Mouse (Mus musculus): Measurements from ENCODE around the gene Dmwd.

Gene Dmwd

DNA sequence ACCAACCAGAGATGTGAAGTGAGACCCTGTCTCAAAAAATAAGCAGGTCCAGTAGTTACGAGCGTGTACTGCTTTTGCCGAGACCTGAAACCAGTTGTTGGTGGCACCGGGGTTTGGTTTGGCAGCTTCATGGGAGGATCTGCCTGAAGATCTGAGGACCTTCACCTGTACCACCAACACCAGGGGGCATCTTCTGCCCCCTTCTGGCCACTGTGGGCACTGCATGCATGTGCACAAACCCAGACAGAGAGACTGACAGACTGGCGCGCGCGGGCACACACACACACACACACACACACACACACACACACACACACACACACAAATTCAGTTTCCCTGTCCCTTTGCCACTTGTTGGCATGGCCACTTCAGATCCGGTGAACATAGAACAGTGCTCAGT is 2.5 kb upstream of the Dmwd start:
- DNase-seq (ENCODE audit: low read depth) = peak; percentile 39

DNA sequence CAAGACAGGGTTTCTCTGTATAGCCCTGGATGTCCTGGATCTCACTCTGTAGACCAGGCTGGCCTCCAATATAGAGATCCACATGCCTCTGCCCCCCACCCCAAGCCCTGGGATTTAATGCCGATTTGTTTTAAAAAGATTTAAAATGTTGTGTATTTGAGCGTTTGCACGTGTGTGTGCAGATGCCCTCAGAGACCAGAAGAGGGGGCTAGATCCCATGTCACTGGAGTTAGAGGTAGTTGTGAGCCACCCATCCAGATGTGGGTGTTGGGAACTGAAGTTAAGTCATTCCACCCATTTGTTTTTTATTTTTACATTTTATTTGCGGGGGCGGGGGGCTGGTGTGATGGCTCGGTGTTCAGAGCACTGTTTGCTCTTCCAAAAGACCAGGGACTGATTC is 1.5 kb upstream of the Dmwd start:
- DNase-seq (ENCODE audit: low read depth) = peak; percentile 53

DNA sequence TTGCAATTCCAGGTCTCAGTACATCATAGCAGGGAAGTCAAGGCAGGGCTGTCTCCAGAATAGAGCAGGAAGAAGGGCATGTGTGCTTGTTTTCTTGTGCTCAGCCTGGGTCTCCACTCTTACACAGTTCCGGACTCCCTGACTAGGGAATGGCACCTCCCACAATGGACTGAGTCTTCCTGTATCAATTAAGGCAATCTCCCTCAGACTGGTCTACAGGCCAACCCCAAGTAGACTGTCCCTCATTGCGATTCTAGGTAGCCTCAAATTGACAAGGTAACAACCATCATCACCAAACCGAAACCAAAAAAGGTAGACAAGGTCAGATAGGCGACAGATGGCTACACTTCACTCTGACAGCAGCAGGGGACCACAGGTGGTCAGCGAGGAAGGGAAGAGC is 796 bp upstream of the Dmwd start:
- DNase-seq (ENCODE audit: low read depth) = no peak

GRCm38 (mm10) chr7:19076586-19076991 is 562 bp downstream of the Dmwd start:
- peak; percentile 32 for DNase-seq (ENCODE audit: low read depth)

GRCm38 (mm10) chr7:19077761-19078160 is 1.7 kb downstream of the Dmwd start:
- peak; percentile 97 for DNase-seq (ENCODE audit: low read depth)

DNA sequence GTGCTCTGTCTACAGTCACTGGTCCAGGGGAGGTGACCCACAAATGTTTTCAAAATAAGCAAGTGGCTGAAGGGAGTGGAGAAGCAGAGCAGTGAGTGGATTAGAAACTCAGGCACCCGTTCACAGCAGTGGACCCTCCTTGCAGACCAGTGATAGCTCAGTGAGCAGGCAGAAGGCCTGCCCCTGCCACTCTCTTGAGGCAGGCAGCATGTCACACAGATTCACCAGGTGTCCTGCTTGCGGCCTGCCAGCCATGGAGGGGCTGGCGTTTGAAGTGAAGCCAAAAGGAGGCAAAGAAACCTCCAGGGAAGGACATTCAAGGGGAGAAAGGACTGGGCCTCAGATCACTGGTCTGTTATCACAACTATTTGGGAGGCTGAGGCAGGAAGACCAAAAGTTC is 2.7 kb downstream of the Dmwd start:
- DNase-seq (ENCODE audit: low read depth) = no peak

GRCm38 (mm10) chr7:19080451-19080950 is 4.5 kb downstream of the Dmwd start:
- no peak for DNase-seq (ENCODE audit: low read depth)

- no peak for DNase-seq (ENCODE audit: low read depth)
These were observed 6.1 kb downstream of the Dmwd start for GRCm38 (mm10) chr7:19082171-19082570.

DNA sequence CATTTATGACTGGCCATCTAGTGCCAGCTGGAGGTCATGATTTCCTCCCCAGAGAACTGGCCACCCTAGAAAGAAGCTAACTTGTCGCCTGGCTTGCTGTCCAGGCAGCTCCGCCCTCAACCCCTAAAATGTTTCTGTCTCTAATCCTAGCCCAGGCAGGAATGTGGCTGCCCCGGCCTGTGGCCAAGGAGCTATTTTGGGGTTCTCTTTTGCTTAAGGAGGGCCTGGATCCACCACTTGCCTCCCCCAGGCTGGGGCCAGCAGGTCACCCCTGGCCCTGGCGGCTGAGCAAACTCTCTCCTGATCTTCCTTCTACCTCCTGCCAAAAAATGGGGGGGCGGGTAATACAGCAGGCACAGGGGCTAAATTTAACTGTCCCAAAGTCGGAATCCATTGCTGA is 7.1 kb downstream of the Dmwd start:
- no peak for DNase-seq (ENCODE audit: low read depth)

DNA sequence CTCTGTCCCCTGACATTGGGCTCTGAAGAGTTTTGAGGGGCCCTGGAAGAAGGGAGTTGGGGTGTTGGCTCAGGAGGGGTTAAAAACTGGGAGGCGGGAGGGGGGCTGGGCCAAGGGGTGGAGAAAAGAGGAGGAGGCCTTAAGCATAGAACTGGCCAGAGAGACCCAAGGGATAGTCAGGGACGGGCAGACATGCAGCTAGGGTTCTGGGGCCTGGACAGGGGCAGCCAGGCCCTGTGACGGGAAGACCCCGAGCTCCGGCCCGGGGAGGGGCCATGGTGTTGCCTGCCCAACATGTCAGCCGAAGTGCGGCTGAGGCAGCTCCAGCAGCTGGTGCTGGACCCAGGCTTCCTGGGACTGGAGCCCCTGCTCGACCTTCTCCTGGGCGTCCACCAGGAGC is 7.7 kb downstream of the Dmwd start, which contains the start of gene Dmpk:
TSS of gene Dmpk (plus strand) at position 149 of the 400 bp plus-strand sequence.
- no peak for DNase-seq (ENCODE audit: low read depth)

DNA sequence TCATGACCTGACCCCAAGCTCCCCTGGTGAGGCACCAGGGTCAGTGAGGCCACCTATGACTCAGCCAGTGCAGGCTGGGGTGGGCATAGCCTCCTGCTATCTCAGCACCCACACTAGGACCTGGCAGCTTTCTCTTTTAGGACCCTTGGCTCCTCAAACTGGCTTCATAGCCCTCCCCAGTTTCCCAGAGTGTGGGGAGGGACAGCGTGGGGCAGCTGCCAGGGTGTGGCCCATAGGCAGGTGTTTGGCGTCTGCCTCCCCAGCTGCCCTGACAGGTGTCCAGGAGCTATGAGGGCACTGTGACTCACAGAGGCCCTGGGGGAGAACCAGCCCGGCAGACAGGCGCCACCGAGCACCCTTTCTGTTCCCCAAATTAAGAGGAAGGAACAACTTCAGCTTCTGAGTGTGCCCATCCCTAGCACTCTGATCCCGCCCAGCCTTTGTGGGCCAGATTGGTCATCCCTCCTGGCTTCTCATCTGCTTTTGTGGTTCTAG is 8.3 kb downstream of the Dmwd start:
- peak; percentile 69 for DNase-seq (ENCODE audit: low read depth)

- no peak for DNase-seq (ENCODE audit: low read depth)
These were observed 9.0 kb downstream of the Dmwd start for GRCm38 (mm10) chr7:19084921-19085473.

- no peak for DNase-seq (ENCODE audit: low read depth)
These were observed 9.5 kb downstream of the Dmwd start for GRCm38 (mm10) chr7:19085495-19085894.

GRCm38 (mm10) chr7:19086042-19086441 is 10.0 kb downstream of the Dmwd start:
- peak; percentile 76 for DNase-seq (ENCODE audit: low read depth)

GRCm38 (mm10) chr7:19086760-19087159 is 10.7 kb downstream of the Dmwd start:
- DNase-seq (ENCODE audit: low read depth) = no peak

- peak; percentile 82 for DNase-seq (ENCODE audit: low read depth)
These were observed 12.8 kb downstream of the Dmwd start for GRCm38 (mm10) chr7:19088813-19089212.

DNA sequence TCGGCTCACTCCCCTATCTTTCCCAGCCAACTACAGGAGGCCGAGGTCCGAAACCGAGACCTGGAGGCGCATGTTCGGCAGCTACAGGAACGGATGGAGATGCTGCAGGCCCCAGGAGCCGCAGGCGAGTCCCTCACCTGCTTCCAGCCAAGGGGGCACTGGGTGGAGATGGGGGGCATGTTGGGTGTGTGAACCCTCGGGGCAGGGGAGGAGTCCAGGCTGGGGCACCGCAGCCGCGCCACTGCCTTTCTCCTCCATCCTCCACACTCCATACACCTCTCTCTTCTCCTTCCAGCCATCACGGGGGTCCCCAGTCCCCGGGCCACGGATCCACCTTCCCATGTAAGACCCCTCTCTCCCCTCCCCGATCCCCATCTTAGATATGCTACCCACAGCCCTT is 15.9 kb downstream of the Dmwd start:
- no peak for DNase-seq (ENCODE audit: low read depth)

- no peak for DNase-seq (ENCODE audit: low read depth)
These were observed 16.6 kb downstream of the Dmwd start for GRCm38 (mm10) chr7:19092381-19093173.

GRCm38 (mm10) chr7:19093174-19093521 is 17.1 kb downstream of the Dmwd start:
- DNase-seq (ENCODE audit: low read depth) = peak; percentile 82

DNA sequence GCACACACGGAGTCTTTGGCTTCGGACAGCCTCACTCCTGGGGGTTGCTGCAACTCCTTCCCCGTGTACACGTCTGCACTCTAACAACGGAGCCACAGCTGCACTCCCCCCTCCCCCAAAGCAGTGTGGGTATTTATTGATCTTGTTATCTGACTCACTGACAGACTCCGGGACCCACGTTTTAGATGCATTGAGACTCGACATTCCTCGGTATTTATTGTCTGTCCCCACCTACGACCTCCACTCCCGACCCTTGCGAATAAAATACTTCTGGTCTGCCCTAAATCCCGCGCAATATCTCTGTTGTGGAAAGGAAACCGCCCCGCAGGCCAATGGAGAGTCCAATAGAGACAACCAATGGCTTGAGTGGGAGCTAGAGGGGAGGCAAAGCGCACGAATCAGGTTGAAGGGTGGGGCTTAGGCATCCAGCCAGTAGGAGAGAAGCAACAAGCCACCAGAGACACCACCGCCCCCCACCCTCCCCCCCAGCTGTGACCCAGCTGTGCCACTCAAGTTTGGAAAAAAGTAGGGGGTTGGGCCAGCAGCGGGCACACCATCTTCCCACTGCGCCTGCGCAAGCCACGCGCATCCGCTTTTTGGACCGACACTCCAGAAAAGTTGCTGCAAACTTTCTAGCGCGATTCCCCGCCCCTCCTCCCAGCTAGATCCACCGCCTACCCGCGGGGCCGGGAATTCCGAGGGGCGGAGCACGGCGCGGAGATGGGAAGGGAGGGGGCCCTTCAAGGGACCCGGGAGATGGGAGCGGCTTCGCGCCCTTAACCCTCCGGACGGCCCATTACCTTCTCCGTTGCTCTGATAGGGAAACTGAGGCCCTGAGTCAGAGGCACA is 17.7 kb downstream of the Dmwd start:
- peak; percentile 98 for DNase-seq (ENCODE audit: low read depth)

DNA sequence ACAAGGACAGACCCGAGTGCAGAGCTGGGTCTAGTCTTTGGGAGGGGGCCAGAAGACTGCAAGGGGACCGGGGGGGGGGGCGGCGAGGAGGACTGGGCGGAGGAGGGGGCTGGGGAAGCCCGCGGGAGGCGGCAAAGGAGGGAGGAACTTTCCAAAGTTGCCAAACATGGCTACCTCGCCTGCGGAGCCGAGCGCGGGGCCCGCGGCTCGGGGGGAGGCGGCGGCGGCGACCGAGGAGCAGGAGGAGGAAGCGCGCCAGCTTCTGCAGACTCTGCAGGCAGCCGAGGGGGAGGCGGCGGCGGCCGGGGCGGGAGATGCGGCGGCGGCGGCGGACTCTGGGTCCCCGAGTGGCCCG is 18.4 kb downstream of the Dmwd start, which contains the start of gene Six5:
TSS of gene Six5 (plus strand) at position 124 of the 355 bp plus-strand sequence.
- no peak for DNase-seq (ENCODE audit: low read depth)
